Mouse (Mus musculus) left cerebral cortex, postnatal 36 days (tissue): ENCODE data around the gene Sh3bp1. TPM values are rescaled to one million over a fixed set of nuclear protein-coding genes. Genes with fewer than 3 reads are reported as not detected.

ENCODE experiments used
- DNase-seq, 2 experiments: peaks; one replicate each; pipeline ENCODE4 v3.0.0; 2021 to 2022; ENCODE audit warnings: low spot score in 2 of 2, mixed read lengths in 1 of 2
- intact Hi-C: fragments of 180-260 bp; cut with DNase I; formaldehyde crosslinking; loops from one replicate; pipeline ENCODE4 v1.15.1; 2025
- microRNA-seq: library from miRNA; unstranded; fragments of <30 nt; microRNA quantifications from one replicate; pipeline ENCODE4 v1.2.0, GENCODE M21; 2022
- total RNA-seq, 2 experiments: library from RNA; stranded (reverse); gene quantifications; 2 replicates each; pipeline ENCODE4 v1.2.3; 2021

Gene Sh3bp1
- total RNA-seq, 2 experiments from 2014 or later: 23.7 to 31.5 TPM

GRCm38 (mm10) chr15:78934784-78935320 lies 35.3 kb downstream of the Sh3bp1 start, which contains the start of gene Nol12:
Nol12 (plus strand) TSS chr15:78934933.
- intact Hi-C loops: no loop called here
- DNase-seq: peak; percentile 83 to 84

- intact Hi-C loops: no loop called here
- no peak for DNase-seq
Observed at GRCm38 (mm10) chr15:78936403-78936802, 36.8 kb downstream of the Sh3bp1 start.

GRCm38 (mm10) chr15:78937311-78937710 lies 37.7 kb downstream of the Sh3bp1 start:
- no peak for DNase-seq
- intact Hi-C loops: no loop called here

GRCm38 (mm10) chr15:78937963-78938362 lies 38.4 kb downstream of the Sh3bp1 start:
- no peak for DNase-seq
- intact Hi-C loops: no loop called here

GRCm38 (mm10) chr15:78940325-78940724 lies 40.8 kb downstream of the Sh3bp1 start:
- no peak for DNase-seq
- intact Hi-C loops: no loop called here

- intact Hi-C loops: no loop called here
- DNase-seq: peak; percentile 69 to 78
Observed at GRCm38 (mm10) chr15:78942663-78943062, 43.1 kb downstream of the Sh3bp1 start.

- no peak for DNase-seq
- intact Hi-C loops: no loop called here
Observed at GRCm38 (mm10) chr15:78946232-78946631, 46.7 kb downstream of the Sh3bp1 start.

GRCm38 (mm10) chr15:78947657-78948056 lies 48.1 kb downstream of the Sh3bp1 start, which contains the start of gene Triobp:
Triobp (plus strand) TSS chr15:78947724.
- DNase-seq: peak; percentile 79
- intact Hi-C loops: no loop called here

GRCm38 (mm10) chr15:78948152-78948725 lies 48.7 kb downstream of the Sh3bp1 start:
- DNase-seq: no peak
- intact Hi-C loops: no loop called here

- DNase-seq: no peak
- intact Hi-C loops: no loop called here
Observed at GRCm38 (mm10) chr15:78948883-78949282, 49.3 kb downstream of the Sh3bp1 start.

- no peak for DNase-seq
- intact Hi-C loops: no loop called here
Observed at GRCm38 (mm10) chr15:78955663-78956062, 56.1 kb downstream of the Sh3bp1 start.

GRCm38 (mm10) chr15:78956351-78956750 lies 56.8 kb downstream of the Sh3bp1 start:
- no peak for DNase-seq
- intact Hi-C loops: no loop called here

GRCm38 (mm10) chr15:78957021-78957420 lies 57.5 kb downstream of the Sh3bp1 start:
- no peak for DNase-seq
- intact Hi-C loops: no loop called here

- DNase-seq: no peak
- intact Hi-C loops: no loop called here
Observed at GRCm38 (mm10) chr15:78959537-78959936, 60.0 kb downstream of the Sh3bp1 start.

GRCm38 (mm10) chr15:78960088-78960487 lies 60.5 kb downstream of the Sh3bp1 start:
- intact Hi-C loops: no loop called here
- no peak for DNase-seq

Small RNA genes lying within 50 kb of the gene (microRNA-seq; reads per million reads assigned to microRNA genes)
- gene Mir6955: 1.3 reads per million

Other genes with a start within 250 kb of the Sh3bp1 start
- 100 to 1,000 TPM; 130 to 159 TPM for gene Elfn2, start 181.0 kb upstream of the Sh3bp1 start, total RNA-seq
- 1 to 10 TPM; 4.9 to 6.0 TPM for gene Mfng, start 126.3 kb upstream of the Sh3bp1 start, total RNA-seq
- gene Card10, start 96.7 kb upstream of the Sh3bp1 start, total RNA-seq: 1 to 10 TPM; 3.6 to 4.3 TPM
- 10 to 100 TPM; 14.4 to 16.5 TPM for gene Cdc42ep1, start 57.1 kb upstream of the Sh3bp1 start, total RNA-seq
- gene Lgals2, start 44.2 kb upstream of the Sh3bp1 start, total RNA-seq: not detected
- 10 to 100 TPM; 57.6 to 65.0 TPM for gene Gga1, start 22.6 kb upstream of the Sh3bp1 start, total RNA-seq
- gene Gm49510, start 101 bp upstream of the Sh3bp1 start, total RNA-seq: under 1 TPM in 1 of 2 experiments, not detected in 1; 0.97 TPM
- gene Pdxp, start 14.2 kb downstream of the Sh3bp1 start, total RNA-seq: 100 to 1,000 TPM; 159 to 192 TPM
- 10 to 100 TPM; 19.3 to 25.0 TPM for gene Lgals1, start 27.0 kb downstream of the Sh3bp1 start, total RNA-seq
- 10 to 100 TPM; 39.5 to 42.1 TPM for gene Nol12, start 35.2 kb downstream of the Sh3bp1 start, total RNA-seq
- gene Triobp, start 48.0 kb downstream of the Sh3bp1 start, total RNA-seq: 10 to 100 TPM; 14.3 to 19.5 TPM
- 100 to 1,000 TPM in 1 of 2 experiments, 10 to 100 TPM in 1; 87.0 to 113 TPM for gene H1f0, start 128.7 kb downstream of the Sh3bp1 start, total RNA-seq
- not detected for gene Galr3, start 142.1 kb downstream of the Sh3bp1 start, total RNA-seq
- gene Ankrd54, start 163.1 kb downstream of the Sh3bp1 start, total RNA-seq: 10 to 100 TPM; 14.1 to 19.0 TPM
- gene Eif3l, start 175.4 kb downstream of the Sh3bp1 start, total RNA-seq: 10 to 100 TPM; 62.6 to 65.3 TPM
- gene Micall1, start 209.1 kb downstream of the Sh3bp1 start, total RNA-seq: 10 to 100 TPM; 26.8 to 28.0 TPM
- gene Polr2f, start 241.2 kb downstream of the Sh3bp1 start, total RNA-seq: 100 to 1,000 TPM in 1 of 2 experiments, 10 to 100 TPM in 1; 95.2 to 109 TPM
- 10 to 100 TPM; 12.6 to 13.2 TPM for gene 1700088E04Rik, start 241.5 kb downstream of the Sh3bp1 start, total RNA-seq